Mouse (Mus musculus) hindbrain, postnatal 0 days (tissue): ENCODE data around the gene Adgra1. TPM values are rescaled to one million over a fixed set of nuclear protein-coding genes. Genes with fewer than 3 reads are reported as not detected.

Experiments used
- ATAC-seq: fragments of 200-750 bp; cut with Nextera tagmentation; 2 replicates; pipeline ENCODE4 v1.8.0; 2017; ENCODE audit warnings: mild to moderate bottlenecking, moderate TSS enrichment, moderate library complexity
- DNase-seq: peaks from one replicate; pipeline ENCODE4 v3.0.0-alpha.2; 2015; ENCODE audit warnings: low spot score
- H3K27ac ChIP-seq: fragments of 300-500 bp; sonication (generic); 2 replicates; pipeline ENCODE4 v1.5.1; 2014; ENCODE audit warnings: mild to moderate bottlenecking
- H3K27me3 ChIP-seq: fragments of 300-500 bp; sonication (generic); 2 replicates; pipeline ENCODE4 v1.6.1; 2014; ENCODE audit warnings: low read length, mixed read lengths; ENCODE audit not compliant: insufficient read depth
- H3K36me3 ChIP-seq: fragments of 300-500 bp; sonication (generic); 2 replicates; pipeline ENCODE4 v1.6.1; 2014; ENCODE audit warnings: low read length, mixed read lengths; ENCODE audit not compliant: insufficient read depth
- H3K4me1 ChIP-seq: fragments of 300-500 bp; sonication (generic); 2 replicates; pipeline ENCODE4 v1.6.1; 2014; ENCODE audit warnings: antibody characterized with exemption, low read length, mixed read lengths; ENCODE audit not compliant: insufficient read depth
- H3K4me2 ChIP-seq: fragments of 300-500 bp; sonication (generic); 2 replicates; pipeline ENCODE4 v1.6.1; 2014; ENCODE audit warnings: low read depth, mild to moderate bottlenecking, low read length, moderate library complexity, mixed read lengths
- H3K4me3 ChIP-seq: fragments of 300-500 bp; sonication (generic); 2 replicates; pipeline ENCODE4 v1.5.1; 2014; ENCODE audit warnings: low read length
- H3K9ac ChIP-seq: fragments of 300-500 bp; sonication (generic); replicated peaks from 2 replicates; pipeline ENCODE4 v1.6.1; 2014; ENCODE audit warnings: mild to moderate bottlenecking, low read length, moderate library complexity, mixed read lengths
- H3K9me3 ChIP-seq: fragments of 300-500 bp; sonication (generic); 2 replicates; pipeline ENCODE4 v1.6.1; 2016; ENCODE audit warnings: low read length, mixed read lengths
- CTCF ChIP-seq: IDR thresholded peaks from 2 replicates; pipeline ENCODE4 v1.5.1; 2016; ENCODE audit warnings: antibody characterized with exemption, control low read depth, low read depth
- WGBS: fragments of 180-500 bp; shearing (Covaris S2); extraction: QIAGEN DNeasy Blood & Tissue Kit; methylation state at CpG from one replicate; pipeline ENCODE4 v1.1.7; 2014; 5-methylcytosine and 5-hydroxymethylcytosine counted together
- polyA plus RNA-seq: library from polyadenylated mRNA; unstranded; fragments of >200 nt; fragmentation: Nextera tagmentation; extraction: Ambion mirVana; gene quantifications from 2 replicates; pipeline ENCODE4 v1.2.1, GENCODE M21; 2015
- total RNA-seq: library from RNA; depleted of rRNA; stranded (reverse); fragments of >200 nt; gene quantifications from 2 replicates; pipeline ENCODE4 v1.2.3, GENCODE M21; 2014

Gene Adgra1
- total and polyA plus RNA-seq, 2 experiments from 2014 or later = 28.5 to 53.3 TPM

GRCm38 (mm10) chr7:139899505-139899904 lies 65.5 kb downstream of the Adgra1 start:
- Histone ChIP-seq H3K9ac (no peak overlapping the region), H3K4me2 (no peak overlapping the region), H3K27ac (no peak overlapping the region), H3K4me3 (no peak overlapping the region), H3K4me1 (0 out of 2 replicates have a peak, but pooled peaks cover 11% of the 10 kb centered on the region), H3K36me3 (no peaks in the 10 kb centered on the region), H3K9me3 (no peaks in the 10 kb centered on the region), H3K27me3 (no peaks in the 10 kb centered on the region)
- DNase-seq (no peak), ATAC-seq (no peak)
- WGBS = 76% methylated on average over 7 of the region's 7 CpGs
- no peak for TF ChIP-seq CTCF

GRCm38 (mm10) chr7:139900456-139900855 lies 66.5 kb downstream of the Adgra1 start:
- no peaks in the 10 kb centered on the region for H3K36me3 ChIP-seq
- ATAC-seq = no peak

GRCm38 (mm10) chr7:139900896-139901295 lies 66.9 kb downstream of the Adgra1 start:
- WGBS = 83% methylated on average over 6 of the region's 6 CpGs
- no peak for ATAC-seq

More at GRCm38 (mm10) chr7:139900456-139900855, 66.5 kb downstream of the Adgra1 start:
- Histone ChIP-seq H3K9ac (no peak overlapping the region), H3K4me3 (no peak overlapping the region), H3K27me3 (no peaks in the 10 kb centered on the region), H3K4me1 (0 out of 2 replicates have a peak, but pooled peaks cover 6% of the 10 kb centered on the region), H3K27ac (no peak overlapping the region), H3K9me3 (no peaks in the 10 kb centered on the region), H3K4me2 (no peak overlapping the region)
- DNase-seq = no peak
- WGBS = 95% methylated on average over 7 of the region's 7 CpGs
- no peak for TF ChIP-seq CTCF

GRCm38 (mm10) chr7:139901981-139902380 lies 68.0 kb downstream of the Adgra1 start:
- Histone ChIP-seq H3K27me3 (no peaks in the 10 kb centered on the region), H3K27ac (no peak overlapping the region), H3K36me3 (no peaks in the 10 kb centered on the region), H3K9me3 (no peaks in the 10 kb centered on the region), H3K4me3 (no peak overlapping the region), H3K4me2 (no peak overlapping the region), H3K4me1 (0 out of 2 replicates have a peak, but pooled peaks cover 2% of the 10 kb centered on the region), H3K9ac (no peak overlapping the region)
- whole genome bisulfite sequencing = 6% methylated on average over 1 of the region's 1 CpGs
- ATAC-seq (no peak), DNase-seq (no peak)
- no peak for TF ChIP-seq CTCF

More at GRCm38 (mm10) chr7:139900896-139901295, 66.9 kb downstream of the Adgra1 start:
- TF ChIP-seq CTCF = no peak
- DNase-seq = no peak
- Histone ChIP-seq H3K4me3 (no peak overlapping the region), H3K27ac (no peak overlapping the region), H3K27me3 (no peaks in the 10 kb centered on the region), H3K9me3 (no peaks in the 10 kb centered on the region), H3K36me3 (no peaks in the 10 kb centered on the region), H3K4me2 (no peak overlapping the region), H3K9ac (no peak overlapping the region), H3K4me1 (0 out of 2 replicates have a peak, but pooled peaks cover 2% of the 10 kb centered on the region)

GRCm38 (mm10) chr7:139905261-139905660 lies 71.3 kb downstream of the Adgra1 start:
- H3K9me3 ChIP-seq = no peaks in the 10 kb centered on the region
- no peak overlapping the region for H3K4me3 ChIP-seq
- no peak for DNase-seq
- H3K27ac ChIP-seq = no peak overlapping the region
- no peak overlapping the region for H3K9ac ChIP-seq
- H3K27me3 ChIP-seq = no peaks in the 10 kb centered on the region
- peaks cover 6% of the 10 kb centered on the region; the same call in 1 of the 2 replicates for H3K4me1 ChIP-seq
- 17% methylated on average over 6 of the region's 6 CpGs for WGBS
- H3K4me2 ChIP-seq = no peak overlapping the region
- no peaks in the 10 kb centered on the region for H3K36me3 ChIP-seq
- no peak for TF ChIP-seq CTCF
- no peak for ATAC-seq

- peak; percentile 63 for TF ChIP-seq CTCF
- no peak overlapping the region for H3K9ac ChIP-seq
- no peaks in the 10 kb centered on the region for H3K9me3 ChIP-seq
- no peak overlapping the region for H3K4me2 ChIP-seq
- 4% methylated on average over 6 of the region's 6 CpGs for WGBS
- no peak overlapping the region for H3K27ac ChIP-seq
- ATAC-seq (0 out of 2 replicates have a peak, but pooled peaks have one; percentile 41), DNase-seq (peak; percentile 63)
- H3K36me3 ChIP-seq = no peaks in the 10 kb centered on the region
- peaks cover 6% of the 10 kb centered on the region; the same call in 1 of the 2 replicates for H3K4me1 ChIP-seq
- no peak overlapping the region for H3K4me3 ChIP-seq
- no peaks in the 10 kb centered on the region for H3K27me3 ChIP-seq
Observed at GRCm38 (mm10) chr7:139905661-139906060, 71.7 kb downstream of the Adgra1 start.

- TF ChIP-seq CTCF = no peak
- DNase-seq (peak; percentile 50), ATAC-seq (peak; percentile 47; the same call in 1 of the 2 replicates)
- Histone ChIP-seq H3K4me2 (no peak overlapping the region), H3K4me1 (peaks cover 6% of the 10 kb centered on the region; the same call in 1 of the 2 replicates), H3K4me3 (no peak overlapping the region), H3K27ac (peak overlapping the region; percentile 23; the same call in 1 of the 2 replicates), H3K27me3 (peaks cover 5% of the 10 kb centered on the region; the same call in 1 of the 2 replicates), H3K9ac (no peak overlapping the region), H3K36me3 (no peaks in the 10 kb centered on the region), H3K9me3 (no peaks in the 10 kb centered on the region)
- 40% methylated on average over 5 of the region's 5 CpGs for WGBS
Observed at GRCm38 (mm10) chr7:139908176-139908575, 74.2 kb downstream of the Adgra1 start.
